Mouse (Mus musculus) thymus, adult 2 months (tissue): ENCODE results near the gene Kxd1.

Experiments
- CTCF ChIP-seq: fragments of 200-500 bp; IDR thresholded peaks from 2 replicates; pipeline ENCODE4 v1.5.1; 2012; ENCODE audit warnings: mild to moderate bottlenecking, control low read depth, low read length, moderate library complexity, borderline replicate concordance; ENCODE audit not compliant: control insufficient read depth, poor library complexity, insufficient read depth; ENCODE audit errors: extremely low read depth
- POLR2A ChIP-seq: fragments of 200-500 bp; IDR thresholded peaks from 2 replicates; pipeline ENCODE4 v1.6.1; 2012; ENCODE audit warnings: mild to moderate bottlenecking, low read length, control low read depth, moderate library complexity; ENCODE audit not compliant: control insufficient read depth, poor library complexity, insufficient read depth; ENCODE audit errors: extremely low read depth

- no peak for TF ChIP-seq CTCF
- TF ChIP-seq POLR2A, result no peak
These were observed 42.6 kb upstream of the Kxd1 start for GRCm38 (mm10) chr8:70570360-70570759.
